Mouse (Mus musculus): Measurements from ENCODE around the gene Pik3r3. TPM values are rescaled to one million over a fixed set of nuclear protein-coding genes. Genes with fewer than 3 reads are reported as not detected.

Pik3r3 gene
- polyA plus RNA-seq (2014; fragmentation: Nextera tagmentation; extraction: Ambion mirVana), result 13.9 and 14.3 TPM in 2 replicates

GRCm38 (mm10) chr4:116221140-116221851, at the start of gene Pik3r3:
TSS of gene Pik3r3 (plus strand) at chr4:116221618.
- Histone ChIP-seq H3K4me2 (ENCODE audit: low read length) (peak within 1 kb of the TSS; percentile 78), H3K9ac (ENCODE audit: low read length) (peak within 1 kb of the TSS; percentile 95), H3K36me3 (ENCODE audit: control insufficient read depth, insufficient read depth, low read length) (no peaks in the 10 kb centered on the region), H3K4me1 (replicated peaks; ENCODE audit: control insufficient read depth, insufficient read depth, low read length) (0 out of 2 replicates have a peak, but pooled peaks cover 7% of the 10 kb centered on the region), H3K9me3 (ENCODE audit: control insufficient read depth, low read length) (no peaks in the 10 kb centered on the region), H3K4me3 (ENCODE audit: low read depth, low read length) (peak within 1 kb of the TSS; percentile 78), H3K27me3 (replicated peaks; ENCODE audit: control insufficient read depth, insufficient read depth, low read length) (no peaks in the 10 kb centered on the region), H3K27ac (ENCODE audit: low read depth) (peak within 1 kb of the TSS; percentile 98)
- under 1% methylated on average over 51 of the region's 53 CpGs for WGBS
- DNase-seq (ENCODE audit: low spot score), result peak; percentile 99
- peak; percentile 100 for ATAC-seq (replicated peaks; ENCODE audit: low FRiP score, low TSS enrichment, low read depth)

GRCm38 (mm10) chr4:116173072-116173471, 48.3 kb upstream of the Pik3r3 start, which contains the start of the genes 1700042G07Rik and Gm49337:
TSS of gene 1700042G07Rik (plus strand) at chr4:116173372.
TSS of gene Gm49337 (plus strand) at chr4:116173384.
- Histone ChIP-seq H3K27ac (ENCODE audit: low read depth) (no peak within 1 kb of the TSS), H3K4me2 (ENCODE audit: low read length) (no peak within 1 kb of the TSS), H3K9ac (ENCODE audit: low read length) (no peak within 1 kb of the TSS), H3K4me3 (ENCODE audit: low read depth, low read length) (no peak within 1 kb of the TSS), H3K36me3 (ENCODE audit: control insufficient read depth, insufficient read depth, low read length) (no peaks in the 10 kb centered on the region), H3K27me3 (replicated peaks; ENCODE audit: control insufficient read depth, insufficient read depth, low read length) (no peaks in the 10 kb centered on the region), H3K4me1 (replicated peaks; ENCODE audit: control insufficient read depth, insufficient read depth, low read length) (peaks cover 28% of the 10 kb centered on the region), H3K9me3 (ENCODE audit: control insufficient read depth, low read length) (no peaks in the 10 kb centered on the region)
- ATAC-seq (replicated peaks; ENCODE audit: low FRiP score, low TSS enrichment, low read depth) (no peak), DNase-seq (ENCODE audit: low spot score) (no peak)
- WGBS, result 87% methylated on average over 6 of the region's 6 CpGs

- H3K36me3 ChIP-seq (ENCODE audit: control insufficient read depth, insufficient read depth, low read length), result no peaks in the 10 kb centered on the region
- peaks cover 28% of the 10 kb centered on the region for H3K4me1 ChIP-seq (replicated peaks; ENCODE audit: control insufficient read depth, insufficient read depth, low read length)
- H3K9ac ChIP-seq (ENCODE audit: low read length), result no peak overlapping the region
- no peak overlapping the region for H3K27ac ChIP-seq (ENCODE audit: low read depth)
- ATAC-seq (replicated peaks; ENCODE audit: low FRiP score, low TSS enrichment, low read depth) (no peak), DNase-seq (ENCODE audit: low spot score) (no peak)
- no peaks in the 10 kb centered on the region for H3K9me3 ChIP-seq (ENCODE audit: control insufficient read depth, low read length)
- 92% methylated on average over 4 of the region's 4 CpGs for WGBS
- no peak overlapping the region for H3K4me3 ChIP-seq (ENCODE audit: low read depth, low read length)
- no peak overlapping the region for H3K4me2 ChIP-seq (ENCODE audit: low read length)
- no peaks in the 10 kb centered on the region for H3K27me3 ChIP-seq (replicated peaks; ENCODE audit: control insufficient read depth, insufficient read depth, low read length)
Observed at GRCm38 (mm10) chr4:116173752-116174151, 47.7 kb upstream of the Pik3r3 start.

- Histone ChIP-seq H3K4me3 (ENCODE audit: low read depth, low read length) (no peak overlapping the region), H3K27ac (ENCODE audit: low read depth) (no peak overlapping the region), H3K4me2 (ENCODE audit: low read length) (no peak overlapping the region), H3K9ac (ENCODE audit: low read length) (no peak overlapping the region), H3K36me3 (ENCODE audit: control insufficient read depth, insufficient read depth, low read length) (no peaks in the 10 kb centered on the region), H3K27me3 (replicated peaks; ENCODE audit: control insufficient read depth, insufficient read depth, low read length) (no peaks in the 10 kb centered on the region), H3K9me3 (ENCODE audit: control insufficient read depth, low read length) (no peaks in the 10 kb centered on the region), H3K4me1 (replicated peaks; ENCODE audit: control insufficient read depth, insufficient read depth, low read length) (peaks cover 28% of the 10 kb centered on the region)
- 37% methylated on average over 6 of the region's 6 CpGs for WGBS
- DNase-seq (ENCODE audit: low spot score) (no peak), ATAC-seq (replicated peaks; ENCODE audit: low FRiP score, low TSS enrichment, low read depth) (no peak)
Observed at GRCm38 (mm10) chr4:116174466-116175116, 46.8 kb upstream of the Pik3r3 start.

GRCm38 (mm10) chr4:116175136-116175535, 46.3 kb upstream of the Pik3r3 start:
- H3K27ac ChIP-seq (ENCODE audit: low read depth), result peak overlapping the region; percentile 85
- H3K36me3 ChIP-seq (ENCODE audit: control insufficient read depth, insufficient read depth, low read length), result no peaks in the 10 kb centered on the region
- no peak for ATAC-seq (replicated peaks; ENCODE audit: low FRiP score, low TSS enrichment, low read depth)
- no peaks in the 10 kb centered on the region for H3K9me3 ChIP-seq (ENCODE audit: control insufficient read depth, low read length)
- no peak overlapping the region for H3K9ac ChIP-seq (ENCODE audit: low read length)
- DNase-seq (ENCODE audit: low spot score), result no peak
- H3K4me2 ChIP-seq (ENCODE audit: low read length), result no peak overlapping the region
- H3K4me1 ChIP-seq (replicated peaks; ENCODE audit: control insufficient read depth, insufficient read depth, low read length), result peaks cover 28% of the 10 kb centered on the region
- H3K4me3 ChIP-seq (ENCODE audit: low read depth, low read length), result no peak overlapping the region
- no peaks in the 10 kb centered on the region for H3K27me3 ChIP-seq (replicated peaks; ENCODE audit: control insufficient read depth, insufficient read depth, low read length)

GRCm38 (mm10) chr4:116175711-116176542, 45.5 kb upstream of the Pik3r3 start:
- no peak for DNase-seq (ENCODE audit: low spot score)
- Histone ChIP-seq H3K9me3 (ENCODE audit: control insufficient read depth, low read length) (no peaks in the 10 kb centered on the region), H3K9ac (ENCODE audit: low read length) (no peak overlapping the region), H3K4me3 (ENCODE audit: low read depth, low read length) (no peak overlapping the region), H3K4me1 (replicated peaks; ENCODE audit: control insufficient read depth, insufficient read depth, low read length) (peaks cover 28% of the 10 kb centered on the region), H3K36me3 (ENCODE audit: control insufficient read depth, insufficient read depth, low read length) (no peaks in the 10 kb centered on the region), H3K4me2 (ENCODE audit: low read length) (peak overlapping the region; percentile 46), H3K27me3 (replicated peaks; ENCODE audit: control insufficient read depth, insufficient read depth, low read length) (no peaks in the 10 kb centered on the region), H3K27ac (ENCODE audit: low read depth) (peak overlapping the region; percentile 85)
- 47% methylated on average over 7 of the region's 7 CpGs for WGBS
- peak; percentile 59 for ATAC-seq (replicated peaks; ENCODE audit: low FRiP score, low TSS enrichment, low read depth)

GRCm38 (mm10) chr4:116176543-116176988, 44.9 kb upstream of the Pik3r3 start:
- Histone ChIP-seq H3K27ac (ENCODE audit: low read depth) (peak overlapping the region; percentile 85), H3K4me3 (ENCODE audit: low read depth, low read length) (no peak overlapping the region; the same call in 1 of the 2 replicates), H3K4me1 (replicated peaks; ENCODE audit: control insufficient read depth, insufficient read depth, low read length) (peaks cover 28% of the 10 kb centered on the region), H3K27me3 (replicated peaks; ENCODE audit: control insufficient read depth, insufficient read depth, low read length) (no peaks in the 10 kb centered on the region), H3K9me3 (ENCODE audit: control insufficient read depth, low read length) (no peaks in the 10 kb centered on the region), H3K36me3 (ENCODE audit: control insufficient read depth, insufficient read depth, low read length) (no peaks in the 10 kb centered on the region), H3K4me2 (ENCODE audit: low read length) (peak overlapping the region; percentile 46), H3K9ac (ENCODE audit: low read length) (no peak overlapping the region)
- ATAC-seq (replicated peaks; ENCODE audit: low FRiP score, low TSS enrichment, low read depth) (peak; percentile 86), DNase-seq (ENCODE audit: low spot score) (peak; percentile 82)
- 18% methylated on average over 10 of the region's 10 CpGs for whole genome bisulfite sequencing

GRCm38 (mm10) chr4:116177140-116177539, 44.3 kb upstream of the Pik3r3 start:
- WGBS, result 35% methylated on average over 5 of the region's 5 CpGs
- DNase-seq (ENCODE audit: low spot score), result no peak
- no peak overlapping the region; the same call in 1 of the 2 replicates for H3K4me3 ChIP-seq (ENCODE audit: low read depth, low read length)

More at GRCm38 (mm10) chr4:116177140-116177539, 44.3 kb upstream of the Pik3r3 start:
- 0 out of 2 replicates have a peak, but pooled peaks have one; percentile 14 for ATAC-seq (replicated peaks; ENCODE audit: low FRiP score, low TSS enrichment, low read depth)
- H3K36me3 ChIP-seq (ENCODE audit: control insufficient read depth, insufficient read depth, low read length), result no peaks in the 10 kb centered on the region
- H3K4me1 ChIP-seq (replicated peaks; ENCODE audit: control insufficient read depth, insufficient read depth, low read length), result peaks cover 28% of the 10 kb centered on the region
- H3K9ac ChIP-seq (ENCODE audit: low read length), result no peak overlapping the region
- H3K27me3 ChIP-seq (replicated peaks; ENCODE audit: control insufficient read depth, insufficient read depth, low read length), result no peaks in the 10 kb centered on the region
- no peaks in the 10 kb centered on the region for H3K9me3 ChIP-seq (ENCODE audit: control insufficient read depth, low read length)
- H3K4me2 ChIP-seq (ENCODE audit: low read length), result peak overlapping the region; percentile 46
- H3K27ac ChIP-seq (ENCODE audit: low read depth), result peak overlapping the region; percentile 85

Data from intestine, embryonic 14.5 days (tissue).